Mouse (Mus musculus): ENCODE data around the gene Gpatch2l.

Gene Gpatch2l

GRCm38 (mm10) chr12:86280000-86280399 is 38.3 kb downstream of the Gpatch2l start:
- no peak for DNase-seq

DNA sequence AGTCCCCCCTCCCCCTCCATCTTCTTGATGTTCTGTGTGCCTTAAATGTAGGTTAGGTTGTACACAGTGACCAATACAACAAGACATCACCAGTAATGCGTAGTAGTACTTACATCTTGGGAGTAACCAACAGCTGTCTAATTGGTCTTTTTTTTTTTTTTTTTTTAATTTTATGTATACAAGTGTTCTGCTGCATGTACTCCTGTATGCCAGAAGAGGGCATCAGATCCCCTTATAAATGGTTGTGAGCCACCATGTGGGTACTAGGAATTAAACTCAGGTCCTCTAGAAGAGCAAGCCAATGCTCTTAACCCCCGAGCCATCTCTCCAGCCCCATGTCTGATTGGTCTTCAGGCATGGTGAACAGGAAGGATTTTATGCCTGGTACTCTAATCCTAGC is 44.0 kb downstream of the Gpatch2l start:
- no peak for DNase-seq

DNA sequence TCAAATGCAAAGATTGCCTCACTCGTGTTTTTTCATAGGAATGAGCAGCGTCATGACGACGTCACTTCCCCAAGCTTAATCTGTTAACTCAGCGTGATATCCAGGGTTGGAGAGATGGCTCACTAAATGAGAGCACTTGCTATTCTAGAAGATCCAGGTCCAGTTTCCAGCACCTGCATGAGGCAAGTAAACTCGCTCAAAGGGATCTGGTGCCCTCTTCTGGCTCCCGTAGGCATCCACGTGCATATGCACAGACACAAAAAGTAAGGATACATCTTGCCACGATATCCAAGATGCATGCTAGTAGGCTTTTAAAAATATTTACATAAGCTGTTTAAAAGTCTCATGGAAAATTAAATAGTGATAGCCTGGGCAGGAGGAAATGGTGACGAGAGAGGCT is 55.8 kb downstream of the Gpatch2l start:
- DNase-seq: no peak

- DNase-seq: no peak
These were observed 61.3 kb downstream of the Gpatch2l start for GRCm38 (mm10) chr12:86302973-86303372.

- DNase-seq: no peak
These were observed 63.4 kb downstream of the Gpatch2l start for GRCm38 (mm10) chr12:86305045-86305444.

GRCm38 (mm10) chr12:86305635-86306243 is 64.1 kb downstream of the Gpatch2l start:
- DNase-seq: peak; percentile 25 to 34

GRCm38 (mm10) chr12:86309474-86309873 is 67.8 kb downstream of the Gpatch2l start:
- no peak for DNase-seq

DNA sequence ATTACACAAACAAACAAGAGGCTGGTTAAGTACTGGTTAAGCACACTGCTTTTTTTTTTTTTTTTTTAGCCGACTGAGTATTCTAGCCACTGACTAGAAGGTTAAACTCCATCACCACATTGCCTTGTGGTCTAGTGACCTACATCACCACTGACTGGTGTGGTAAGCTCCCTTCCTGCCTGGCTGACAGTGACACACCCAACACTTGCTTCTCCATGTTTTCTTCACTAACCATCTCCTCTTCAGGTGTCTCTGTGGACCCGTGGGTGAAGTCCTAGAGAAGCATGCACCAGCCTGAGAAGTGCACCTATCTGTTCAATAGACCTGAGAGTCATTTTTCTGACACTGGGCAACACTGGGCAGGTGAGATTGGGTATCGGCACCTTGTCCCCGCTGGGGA is 68.2 kb downstream of the Gpatch2l start:
- no peak for DNase-seq

DNA sequence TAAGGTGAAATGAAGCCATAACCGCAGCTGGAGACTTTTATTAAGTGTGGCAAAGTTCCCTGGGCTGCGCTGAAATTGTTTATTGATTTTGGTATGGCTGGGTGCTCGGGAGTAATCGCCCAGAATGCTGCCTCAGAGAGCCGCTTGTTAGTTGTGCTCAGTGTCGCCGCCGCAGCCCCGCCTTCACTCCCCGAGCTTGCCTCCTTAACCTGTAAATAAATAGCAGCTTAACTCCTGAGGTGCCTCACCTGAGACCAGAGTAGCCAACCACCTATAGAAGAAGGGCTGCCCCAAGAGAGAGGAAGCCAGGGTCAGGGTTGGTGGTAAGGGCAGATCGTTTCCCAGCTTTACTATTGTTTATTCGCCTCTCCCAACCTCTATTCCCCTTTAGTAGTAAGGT is 79.0 kb downstream of the Gpatch2l start:
- DNase-seq: no peak

GRCm38 (mm10) chr12:86324297-86324696 is 82.6 kb downstream of the Gpatch2l start:
- DNase-seq: no peak

- no peak for DNase-seq
These were observed 88.2 kb downstream of the Gpatch2l start for GRCm38 (mm10) chr12:86329813-86330212.

DNA sequence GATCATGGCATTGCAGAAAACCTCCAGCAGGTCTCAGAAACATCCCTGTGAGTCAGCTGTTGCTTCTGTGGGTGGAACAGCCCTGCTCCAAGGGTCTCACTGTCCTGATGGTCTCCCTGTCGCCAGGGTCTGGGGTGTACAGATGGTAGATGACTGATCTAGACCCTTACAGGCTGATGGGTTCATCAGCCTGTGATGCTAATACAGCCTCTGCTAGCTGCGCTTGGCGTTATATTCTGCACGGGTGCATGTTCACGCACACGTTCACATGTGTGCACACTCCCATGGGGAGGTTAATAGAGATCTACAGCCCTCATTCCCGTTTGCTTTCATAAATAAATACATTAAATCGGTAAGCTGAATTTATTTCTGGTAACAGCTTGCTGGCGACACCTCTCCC is 89.0 kb downstream of the Gpatch2l start:
- DNase-seq: no peak

GRCm38 (mm10) chr12:86331248-86331647 is 89.6 kb downstream of the Gpatch2l start:
- no peak for DNase-seq

DNA sequence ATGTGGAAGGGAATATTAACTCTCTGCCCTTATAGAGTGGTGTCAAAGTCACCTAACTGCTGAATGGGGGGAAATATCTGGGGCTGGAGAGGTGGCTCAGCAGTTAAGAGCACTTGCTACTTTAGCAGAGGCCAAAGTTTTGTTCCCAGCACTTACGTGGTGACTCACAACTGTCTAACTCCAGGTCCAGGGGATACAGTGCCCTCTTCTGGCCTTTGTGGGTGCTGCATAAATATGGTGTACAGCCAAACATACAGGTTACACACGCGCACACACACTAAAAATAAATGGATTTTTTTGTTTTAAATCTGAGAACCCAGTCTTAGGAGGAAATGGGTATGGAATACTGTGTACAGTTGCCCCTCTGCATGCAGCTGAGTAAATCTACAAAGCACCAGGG is 94.6 kb downstream of the Gpatch2l start:
- no peak for DNase-seq

- DNase-seq: no peak
These were observed 95.2 kb downstream of the Gpatch2l start for GRCm38 (mm10) chr12:86336887-86337286.
